Mouse (Mus musculus) lung, embryonic 16.5 days (tissue): ENCODE measurements at regions not wholly inside any gene's neighbourhood (a gene's known extent, or its start where the extent isn't known, plus 50 kb on each side); places are given as distances from the start of the nearest gene placed in this dataset.

Experiments used
- ATAC-seq: fragments of 200-750 bp; cut with Nextera tagmentation; 2 replicates; pipeline ENCODE4 v1.8.0; 2017; ENCODE audit warnings: low read depth, mild to moderate bottlenecking, moderate library complexity
- H3K27ac ChIP-seq: fragments of 300-500 bp; sonication (generic); 2 replicates; pipeline ENCODE4 v1.5.1; 2014; ENCODE audit warnings: mild to moderate bottlenecking, control low read depth, low read length
- H3K27me3 ChIP-seq: fragments of 300-500 bp; sonication (generic); 2 replicates; pipeline ENCODE4 v1.6.1; 2014; ENCODE audit warnings: low read depth, low read length, mixed read lengths; ENCODE audit not compliant: control insufficient read depth, insufficient read depth
- H3K36me3 ChIP-seq: fragments of 300-500 bp; sonication (generic); 2 replicates; pipeline ENCODE4 v1.6.1; 2014; ENCODE audit warnings: low read length; ENCODE audit not compliant: control insufficient read depth, insufficient read depth
- H3K4me1 ChIP-seq: fragments of 300-500 bp; sonication (generic); replicated peaks from 2 replicates; pipeline ENCODE4 v1.6.1; 2014; ENCODE audit warnings: low read length, mixed read lengths; ENCODE audit not compliant: control insufficient read depth, insufficient read depth
- H3K4me2 ChIP-seq: fragments of 300-500 bp; sonication (generic); 2 replicates; pipeline ENCODE4 v1.6.1; 2014; ENCODE audit warnings: low read depth, low read length, control low read depth
- H3K4me3 ChIP-seq: fragments of 300-500 bp; sonication (generic); 2 replicates; pipeline ENCODE4 v1.5.1; 2014; ENCODE audit warnings: mild to moderate bottlenecking, low read length, control low read depth
- H3K9ac ChIP-seq: fragments of 300-500 bp; sonication (generic); 2 replicates; pipeline ENCODE4 v1.6.1; 2014; ENCODE audit warnings: low read length, control low read depth
- H3K9me3 ChIP-seq: fragments of 300-500 bp; sonication (generic); 2 replicates; pipeline ENCODE4 v1.6.1; 2016; ENCODE audit warnings: low read length; ENCODE audit not compliant: control insufficient read depth
- WGBS: fragments of 180-500 bp; shearing (Covaris S2); extraction: QIAGEN DNeasy Blood & Tissue Kit; methylation state at CpG from one replicate; pipeline ENCODE4 v1.1.7; 2014; 5-methylcytosine and 5-hydroxymethylcytosine counted together

GRCm38 (mm10) chr5:54178966-54179547 lies 180.8 kb downstream of the Stim2 start:
- H3K9ac ChIP-seq, result no peak overlapping the region
- no peak overlapping the region for H3K27ac ChIP-seq

GRCm38 (mm10) chr5:54180192-54180611 lies 181.9 kb downstream of the Stim2 start:
- Histone ChIP-seq H3K4me3 (no peak overlapping the region), H3K36me3 (no peaks in the 10 kb centered on the region), H3K4me1 (peaks cover 17% of the 10 kb centered on the region), H3K9me3 (no peaks in the 10 kb centered on the region), H3K27ac (peak overlapping the region; percentile 19), H3K4me2 (no peak overlapping the region), H3K9ac (no peak overlapping the region), H3K27me3 (no peaks in the 10 kb centered on the region)
- peak; percentile 86 for ATAC-seq
- 23% methylated on average over 2 of the region's 2 CpGs for WGBS

More at GRCm38 (mm10) chr5:54178966-54179547, 180.8 kb downstream of the Stim2 start:
- peaks cover 3% of the 10 kb centered on the region; the same call in 1 of the 2 replicates for H3K9me3 ChIP-seq
- no peaks in the 10 kb centered on the region for H3K36me3 ChIP-seq
- H3K4me1 ChIP-seq, result peaks cover 17% of the 10 kb centered on the region
- no peak overlapping the region for H3K4me3 ChIP-seq
- 0 out of 2 replicates have a peak, but pooled peaks have one; percentile 13 for ATAC-seq
- no peaks in the 10 kb centered on the region for H3K27me3 ChIP-seq
- H3K4me2 ChIP-seq, result no peak overlapping the region
- WGBS, result 49% methylated on average over 13 of the region's 13 CpGs

GRCm38 (mm10) chr5:54180640-54181326 lies 182.5 kb downstream of the Stim2 start:
- ATAC-seq, result peak; percentile 48; the same call in 1 of the 2 replicates
- no peak overlapping the region for H3K9ac ChIP-seq
- no peak overlapping the region for H3K4me3 ChIP-seq
- H3K4me2 ChIP-seq, result no peak overlapping the region
- H3K9me3 ChIP-seq, result no peaks in the 10 kb centered on the region
- H3K4me1 ChIP-seq, result peaks cover 21% of the 10 kb centered on the region
- no peaks in the 10 kb centered on the region for H3K27me3 ChIP-seq
- H3K27ac ChIP-seq, result peak overlapping the region; percentile 19
- WGBS, result 39% methylated on average over 10 of the region's 10 CpGs
- no peaks in the 10 kb centered on the region for H3K36me3 ChIP-seq

GRCm38 (mm10) chr5:54181327-54181863 lies 183.1 kb downstream of the Stim2 start:
- no peaks in the 10 kb centered on the region for H3K9me3 ChIP-seq
- peaks cover 23% of the 10 kb centered on the region for H3K4me1 ChIP-seq
- no peak overlapping the region for H3K4me3 ChIP-seq
- no peak overlapping the region for H3K4me2 ChIP-seq
- no peaks in the 10 kb centered on the region for H3K27me3 ChIP-seq
- H3K9ac ChIP-seq, result no peak overlapping the region
- 30% methylated on average over 13 of the region's 13 CpGs for WGBS
- no peak overlapping the region; the same call in 1 of the 2 replicates for H3K27ac ChIP-seq
- H3K36me3 ChIP-seq, result no peaks in the 10 kb centered on the region
- ATAC-seq, result no peak

GRCm38 (mm10) chr5:54182754-54183153 lies 184.5 kb downstream of the Stim2 start:
- Histone ChIP-seq H3K36me3 (no peaks in the 10 kb centered on the region), H3K27me3 (no peaks in the 10 kb centered on the region), H3K9ac (no peak overlapping the region), H3K4me3 (no peak overlapping the region), H3K27ac (no peak overlapping the region), H3K4me1 (peaks cover 23% of the 10 kb centered on the region), H3K4me2 (no peak overlapping the region), H3K9me3 (no peaks in the 10 kb centered on the region)
- no peak for ATAC-seq
- WGBS, result 91% methylated on average over 4 of the region's 4 CpGs

GRCm38 (mm10) chr5:54185662-54186061 lies 187.4 kb downstream of the Stim2 start:
- no peak overlapping the region; the same call in 1 of the 2 replicates for H3K4me2 ChIP-seq
- no peaks in the 10 kb centered on the region for H3K27me3 ChIP-seq
- H3K9ac ChIP-seq, result no peak overlapping the region
- H3K4me1 ChIP-seq, result peaks cover 15% of the 10 kb centered on the region
- ATAC-seq, result peak; percentile 13; the same call in 1 of the 2 replicates
- no peaks in the 10 kb centered on the region for H3K36me3 ChIP-seq
- no peak overlapping the region for H3K27ac ChIP-seq
- no peak overlapping the region for H3K4me3 ChIP-seq
- WGBS, result 39% methylated on average over 4 of the region's 4 CpGs
- H3K9me3 ChIP-seq, result no peaks in the 10 kb centered on the region

- no peak overlapping the region; the same call in 1 of the 2 replicates for H3K4me2 ChIP-seq
- WGBS, result 46% methylated on average over 11 of the region's 11 CpGs
- no peak overlapping the region for H3K9ac ChIP-seq
- no peak overlapping the region for H3K27ac ChIP-seq
- H3K4me3 ChIP-seq, result no peak overlapping the region
- H3K27me3 ChIP-seq, result no peaks in the 10 kb centered on the region
- no peaks in the 10 kb centered on the region for H3K9me3 ChIP-seq
- no peaks in the 10 kb centered on the region for H3K36me3 ChIP-seq
- peak; percentile 85 for ATAC-seq
- peaks cover 10% of the 10 kb centered on the region for H3K4me1 ChIP-seq
Observed at GRCm38 (mm10) chr5:54186076-54186676, 187.9 kb downstream of the Stim2 start.

GRCm38 (mm10) chr5:54191688-54192087 lies 193.4 kb downstream of the Stim2 start:
- no peaks in the 10 kb centered on the region for H3K4me1 ChIP-seq
- H3K27ac ChIP-seq, result no peak overlapping the region
- no peak overlapping the region for H3K4me3 ChIP-seq
- 62% methylated on average over 4 of the region's 4 CpGs for WGBS
- H3K36me3 ChIP-seq, result no peaks in the 10 kb centered on the region
- no peak for ATAC-seq
- no peaks in the 10 kb centered on the region for H3K27me3 ChIP-seq
- H3K9ac ChIP-seq, result no peak overlapping the region
- no peak overlapping the region for H3K4me2 ChIP-seq
- H3K9me3 ChIP-seq, result no peaks in the 10 kb centered on the region

- 63% methylated on average over 9 of the region's 9 CpGs for WGBS
- ATAC-seq, result peak; percentile 47; the same call in 1 of the 2 replicates
Observed at GRCm38 (mm10) chr5:54194846-54195245, 196.5 kb downstream of the Stim2 start.

More at GRCm38 (mm10) chr5:54194846-54195245, 196.5 kb downstream of the Stim2 start:
- no peak overlapping the region for H3K4me2 ChIP-seq
- H3K9ac ChIP-seq, result no peak overlapping the region
- H3K27me3 ChIP-seq, result no peaks in the 10 kb centered on the region
- H3K36me3 ChIP-seq, result no peaks in the 10 kb centered on the region
- no peaks in the 10 kb centered on the region for H3K4me1 ChIP-seq
- no peak overlapping the region for H3K27ac ChIP-seq
- H3K4me3 ChIP-seq, result no peak overlapping the region
- no peaks in the 10 kb centered on the region for H3K9me3 ChIP-seq
